Mouse (Mus musculus) ES-E14 (cell line): ENCODE measurements around the gene Gm29776.

Experiments used
- CHD2 ChIP-seq: IDR thresholded peaks from 2 replicates; pipeline ENCODE4 v1.6.1; 2014; ENCODE audit warnings: mild to moderate bottlenecking, low read depth, low read length, inconsistent platforms
- ZC3H11A ChIP-seq: IDR thresholded peaks from 2 replicates; pipeline ENCODE4 v1.6.1; 2012; ENCODE audit warnings: low read depth, mild to moderate bottlenecking, inconsistent platforms, low read length, borderline replicate concordance
- ZNF384 ChIP-seq: IDR thresholded peaks from 2 replicates; pipeline ENCODE4 v1.6.1; 2012; ENCODE audit warnings: low read depth, low read length, inconsistent platforms

GRCm38 (mm10) chr14:54685471-54685870, 13.2 kb downstream of the Gm29776 start:
- TF ChIP-seq CHD2 (no peak), ZC3H11A (no peak), ZNF384 (no peak)
